In genomic region chr2:121089751-121090150, GRCm38 (mm10) we compare ENCODE assay signal across 44 mouse cellular contexts. TPM values are rescaled to one million over a fixed set of nuclear protein-coding genes. Genes with fewer than 3 reads are reported as not detected.
"Had no signal": no experiment of that assay in that cellular context is flagged by ENCODE, and none has a peak within 500 bp of the region (broad histone marks: within the 10 kb centered on the region; RNA-seq: fewer than 3 reads in every experiment).

No protein-coding gene starts in this region.

- DNase-seq: left cerebral cortex, postnatal 4 days; liver; liver, embryonic 13.5 days; liver, postnatal 0 days; lung, adult 18-20 months; lung, adult 2 months; lung, embryonic 14.5 days; lung, postnatal 10 days; lung, postnatal 14 days; lung, postnatal 36 days; lung, postnatal 4 days; midbrain, embryonic 14.5 days had no signal

RNA-seq across cellular contexts. Expression of gene Tgm5, which starts 4.1 kb away (rescaled TPM):
- total RNA-seq: left cerebral cortex, adult 8-10 months; left cerebral cortex, postnatal 10 days; left cerebral cortex, postnatal 25 days; left cerebral cortex, postnatal 36 days; liver, adult 2 months; megakaryocyte progenitor cell, adult 5-6 weeks; megakaryocyte, adult 5-6 weeks; megakaryocyte-erythroid progenitor cell, adult 5-6 weeks; monocyte, adult 5-6 weeks had no signal
- polyA plus RNA-seq: limb, embryonic 10.5 days; limb, embryonic 11.5 days; limb, embryonic 12.5 days; limb, embryonic 13.5 days; liver, adult 2 months; liver, embryonic 13.5 days; liver, embryonic 14.5 days; liver, embryonic 15.5 days; liver, embryonic 16.5 days; liver, postnatal 0 days; lung, embryonic 14.5 days; macrophage; midbrain, embryonic 10.5 days; midbrain, embryonic 11.5 days; midbrain, embryonic 12.5 days; midbrain, embryonic 13.5 days; midbrain, embryonic 14.5 days; midbrain, embryonic 15.5 days had no signal

RNA-seq across cellular contexts. Expression of gene Tgm7, which starts 19.8 kb away (rescaled TPM):
- total RNA-seq: left cerebral cortex, postnatal 10 days; left cerebral cortex, postnatal 4 days; megakaryocyte progenitor cell, adult 5-6 weeks; megakaryocyte, adult 5-6 weeks; megakaryocyte-erythroid progenitor cell, adult 5-6 weeks; midbrain, postnatal 0 days; monocyte, adult 5-6 weeks had no signal
- polyA plus RNA-seq: limb, embryonic 10.5 days; limb, embryonic 11.5 days; limb, embryonic 12.5 days; limb, embryonic 13.5 days; limb, embryonic 15.5 days; liver, adult 2 months; liver, embryonic 11.5 days; liver, embryonic 12.5 days; liver, embryonic 13.5 days; liver, embryonic 14.5 days; liver, embryonic 15.5 days; liver, embryonic 16.5 days; liver, postnatal 0 days; lung, adult 2 months; lung, embryonic 14.5 days; lung, embryonic 16.5 days; lung, postnatal 0 days; macrophage; midbrain, embryonic 10.5 days; midbrain, embryonic 11.5 days; midbrain, embryonic 12.5 days; midbrain, embryonic 13.5 days; midbrain, embryonic 14.5 days; midbrain, embryonic 15.5 days; midbrain, embryonic 16.5 days; midbrain, postnatal 0 days; myocyte; neural tube, embryonic 11.5 days; neural tube, embryonic 12.5 days had no signal

RNA-seq across cellular contexts. Expression of gene Epb42, which starts 52.9 kb away (rescaled TPM):
- total RNA-seq: left cerebral cortex, adult 8-10 months; left cerebral cortex, postnatal 10 days; left cerebral cortex, postnatal 25 days; left cerebral cortex, postnatal 36 days; left cerebral cortex, postnatal 4 days; liver, adult 2 months; midbrain, postnatal 0 days had no signal
- polyA plus RNA-seq: macrophage, myocyte had no signal
